Mouse (Mus musculus) lung, postnatal 0 days (tissue): ENCODE data around the gene March10.

ENCODE experiments used
- CTCF ChIP-seq: IDR thresholded peaks from 2 replicates; pipeline ENCODE4 v1.5.1; 2016; ENCODE audit warnings: antibody characterized with exemption, mild to moderate bottlenecking
- EP300 ChIP-seq: IDR thresholded peaks from 2 replicates; pipeline ENCODE4 v1.6.1; 2016; ENCODE audit warnings: antibody characterized with exemption, mild to moderate bottlenecking, control low read depth

DNA sequence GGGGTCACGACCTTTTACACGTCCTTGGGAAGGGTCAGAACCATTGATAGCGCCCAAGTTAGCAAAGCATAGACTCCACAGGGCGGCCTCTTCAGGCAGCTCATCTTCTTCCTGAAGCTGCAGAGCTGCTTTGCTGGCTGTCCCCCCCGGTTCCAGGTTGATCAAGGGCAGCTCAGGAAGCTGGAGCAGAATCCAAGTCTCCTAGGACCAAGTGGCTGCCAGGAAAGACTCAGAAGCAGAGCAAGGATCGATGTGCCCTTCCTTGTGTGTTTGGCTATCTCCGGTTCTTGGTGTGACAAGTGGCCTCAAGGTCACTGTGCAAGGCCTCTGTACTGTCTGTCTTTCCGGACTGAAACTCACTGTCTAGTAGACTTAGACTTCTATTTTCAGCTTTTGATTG is 82.7 kb downstream of the March10 start:
- no peak for TF ChIP-seq CTCF
- no peak for TF ChIP-seq EP300
